Mouse (Mus musculus) E14TG2a.4 (cell line): Measurements from ENCODE around the gene Runx2.

Experiments used
- CTCF ChIP-seq: conservative IDR thresholded peaks from 2 replicates; pipeline ENCODE4 v1.5.1; 2014; ENCODE audit warnings: low read length
- NANOG ChIP-seq: IDR thresholded peaks from 2 replicates; pipeline ENCODE4 v1.6.1; 2014; ENCODE audit warnings: borderline replicate concordance, low read length, mixed read lengths

- TF ChIP-seq CTCF (no peak), NANOG (no peak)
Observed at GRCm38 (mm10) chr17:44612641-44613040, 202.0 kb downstream of the Runx2 start.
